Mouse (Mus musculus) embryonic facial prominence, embryonic 13.5 days (tissue): ENCODE results near the gene Slc5a5. TPM values are rescaled to one million over a fixed set of nuclear protein-coding genes. Genes with fewer than 3 reads are reported as not detected.
A peak's percentile ranks its signal among the peaks of the same experiment; 100 is the strongest.

Source experiments
- ATAC-seq: fragments of 200-750 bp; cut with Nextera tagmentation; 2 replicates; pipeline ENCODE4 v1.8.0; 2017; ENCODE audit warnings: low read depth; ENCODE audit not compliant: insufficient number of reproducible peaks, insufficient read depth, low FRiP score, low TSS enrichment
- H3K27ac ChIP-seq: fragments of 300-500 bp; sonication (generic); 2 replicates; pipeline ENCODE4 v1.5.1; 2015; ENCODE audit warnings: moderate library complexity, mild to moderate bottlenecking, inconsistent platforms
- H3K27me3 ChIP-seq: fragments of 300-500 bp; sonication (generic); 2 replicates; pipeline ENCODE4 v1.6.1; 2015; ENCODE audit warnings: mild to moderate bottlenecking, inconsistent platforms
- H3K36me3 ChIP-seq: fragments of 300-500 bp; sonication (generic); 2 replicates; pipeline ENCODE4 v1.6.1; 2015; ENCODE audit warnings: mild to moderate bottlenecking, inconsistent platforms
- H3K4me1 ChIP-seq: fragments of 300-500 bp; sonication (generic); 2 replicates; pipeline ENCODE4 v1.6.1; 2015; ENCODE audit warnings: inconsistent platforms
- H3K4me2 ChIP-seq: fragments of 300-500 bp; sonication (generic); 2 replicates; pipeline ENCODE4 v1.6.1; 2015; ENCODE audit warnings: moderate library complexity, mild to moderate bottlenecking, inconsistent platforms
- H3K4me3 ChIP-seq: fragments of 300-500 bp; sonication (generic); 2 replicates; pipeline ENCODE4 v1.5.1; 2015; ENCODE audit warnings: mild to moderate bottlenecking, inconsistent platforms
- H3K9ac ChIP-seq: fragments of 300-500 bp; sonication (generic); 2 replicates; pipeline ENCODE4 v1.6.1; 2015; ENCODE audit warnings: mild to moderate bottlenecking, inconsistent platforms
- H3K9me3 ChIP-seq: fragments of 300-500 bp; sonication (generic); 2 replicates; pipeline ENCODE4 v1.6.1; 2016; ENCODE audit warnings: inconsistent platforms
- WGBS: fragments of 180-500 bp; shearing (Covaris S2); methylation state at CpG from one replicate; pipeline ENCODE4 v1.1.7; 2015; ENCODE audit warnings: mixed read lengths; 5-methylcytosine and 5-hydroxymethylcytosine counted together
- polyA plus RNA-seq: library from polyadenylated mRNA; unstranded; fragments of >200 nt; fragmentation: Nextera tagmentation; extraction: Ambion mirVana; gene quantifications from 2 replicates; pipeline ENCODE4 v1.2.1, GENCODE M21; 2015

Slc5a5 gene
- polyA plus RNA-seq, 1 experiment from 2014 or later = 0.18 TPM

DNA sequence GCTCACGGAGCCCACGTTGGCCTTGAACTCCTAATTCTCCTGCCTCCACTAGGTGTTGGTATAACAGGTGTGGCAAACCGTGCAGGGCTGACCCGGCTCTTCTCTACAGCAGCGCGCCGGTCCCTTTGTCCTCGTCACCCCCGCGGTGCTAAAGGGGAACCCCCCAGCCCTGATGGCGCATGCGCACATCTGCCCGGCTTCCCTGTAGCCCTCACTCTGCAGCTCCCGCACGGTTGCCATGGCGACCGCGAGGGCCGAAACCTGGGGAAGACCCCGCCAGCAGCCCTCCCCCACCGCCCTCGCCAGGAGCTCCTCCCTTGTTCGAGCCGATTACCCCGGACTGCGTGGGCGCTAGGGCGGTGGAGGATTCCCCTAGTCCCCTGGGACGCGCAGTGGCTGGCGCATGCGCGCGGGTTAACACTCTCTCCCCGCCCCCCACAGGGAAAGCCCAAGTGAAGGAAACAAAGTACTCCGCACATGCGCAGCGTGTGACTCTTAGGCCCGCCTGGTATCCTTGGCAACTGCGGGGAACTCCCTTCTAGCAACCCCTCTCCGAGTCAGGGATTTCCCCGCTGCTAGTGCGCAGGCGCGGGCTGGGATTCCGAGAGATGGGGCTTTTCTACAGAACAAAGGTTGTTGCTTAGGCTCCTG, 27.1 kb downstream of the Slc5a5 start:
- peaks cover 57% of the 10 kb centered on the region for H3K4me1 ChIP-seq
- no peaks in the 10 kb centered on the region for H3K9me3 ChIP-seq
- H3K4me2 ChIP-seq = peak overlapping the region; percentile 96

GRCm38 (mm10) chr8:70864712-70865221, 27.8 kb downstream of the Slc5a5 start:
- 2% methylated on average over 24 of the region's 24 CpGs for WGBS
- H3K4me3 ChIP-seq = peak overlapping the region; percentile 52
- peaks cover 34% of the 10 kb centered on the region for H3K27me3 ChIP-seq
- ATAC-seq = no peak
- H3K9me3 ChIP-seq = no peaks in the 10 kb centered on the region
- peak overlapping the region; percentile 90 for H3K27ac ChIP-seq
- H3K9ac ChIP-seq = peak overlapping the region; percentile 74
- peak overlapping the region; percentile 96 for H3K4me2 ChIP-seq
- H3K36me3 ChIP-seq = peaks cover 8% of the 10 kb centered on the region
- H3K4me1 ChIP-seq = peaks cover 54% of the 10 kb centered on the region

More for the DNA sequence above, 27.1 kb downstream of the Slc5a5 start:
- WGBS = 0% methylated on average over 46 of the region's 46 CpGs
- Histone ChIP-seq H3K9ac (peak overlapping the region; percentile 74), H3K36me3 (peaks cover 8% of the 10 kb centered on the region), H3K27ac (peak overlapping the region; percentile 90), H3K27me3 (peaks cover 34% of the 10 kb centered on the region), H3K4me3 (peak overlapping the region; percentile 52)
- peak; percentile 83 for ATAC-seq

GRCm38 (mm10) chr8:70863956-70864711, 28.4 kb downstream of the Slc5a5 start:
- no peak for ATAC-seq
- WGBS = 1% methylated on average over 46 of the region's 46 CpGs
- H3K4me2 ChIP-seq = peak overlapping the region; percentile 96
- H3K36me3 ChIP-seq = peaks cover 8% of the 10 kb centered on the region
- H3K27me3 ChIP-seq = peaks cover 34% of the 10 kb centered on the region
- no peaks in the 10 kb centered on the region for H3K9me3 ChIP-seq
- H3K4me3 ChIP-seq = peak overlapping the region; percentile 52
- peak overlapping the region; percentile 74 for H3K9ac ChIP-seq
- peak overlapping the region; percentile 90 for H3K27ac ChIP-seq
- peaks cover 48% of the 10 kb centered on the region for H3K4me1 ChIP-seq

DNA sequence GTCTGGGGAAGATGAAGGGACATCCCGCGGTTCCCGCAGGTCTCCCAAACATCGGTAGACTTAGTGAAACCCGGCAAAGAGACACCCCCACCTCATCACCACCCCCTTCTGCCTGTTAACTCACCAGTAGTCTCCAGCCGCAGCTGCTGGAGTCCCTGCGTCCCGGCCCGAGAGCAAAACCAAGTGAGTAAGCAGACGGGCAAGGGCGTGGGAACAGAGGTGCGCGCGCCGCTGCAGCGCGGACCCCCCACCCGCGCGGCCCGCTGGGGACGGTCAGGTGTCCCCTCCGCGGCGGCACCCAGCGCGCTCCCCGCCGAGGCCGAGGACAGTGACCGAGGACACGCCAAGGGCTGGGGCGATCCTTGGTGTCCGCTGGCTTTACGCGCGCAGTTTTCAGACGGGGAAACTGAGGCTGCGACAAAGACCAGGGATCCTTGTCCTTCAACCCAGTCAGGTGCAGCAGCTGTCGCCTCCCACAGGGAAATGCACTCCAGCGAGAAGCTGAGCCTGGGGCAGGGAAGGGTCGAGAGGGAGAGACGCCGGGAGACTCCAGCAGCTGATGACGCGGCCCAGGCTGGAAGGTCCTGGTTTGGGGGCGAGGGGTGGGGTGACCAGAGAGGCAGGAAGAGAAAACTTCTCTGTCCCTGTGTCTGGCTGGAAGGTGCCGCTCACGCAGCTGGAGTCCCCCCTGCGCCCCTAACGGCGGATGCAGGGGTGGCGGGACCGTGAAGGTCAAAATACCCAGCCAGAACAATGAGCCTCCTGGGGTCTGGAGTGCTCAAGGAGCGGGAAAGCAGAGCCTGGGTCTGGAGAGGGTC, 29.5 kb downstream of the Slc5a5 start, which contains the start of gene Kcnn1:
Gene Kcnn1, minus strand, starts transcription at position 435 of the 818 bp plus-strand sequence.
- H3K4me2 ChIP-seq = peak within 1 kb of the TSS; percentile 96
- no peaks in the 10 kb centered on the region for H3K9me3 ChIP-seq
- ATAC-seq = no peak
- peak within 1 kb of the TSS; percentile 90; the same call in 1 of the 2 replicates for H3K27ac ChIP-seq
- H3K9ac ChIP-seq = peak within 1 kb of the TSS; percentile 74
- peaks cover 6% of the 10 kb centered on the region for H3K36me3 ChIP-seq
- peak within 1 kb of the TSS; percentile 52 for H3K4me3 ChIP-seq
- WGBS = under 1% methylated on average over 54 of the region's 55 CpGs
- peaks cover 42% of the 10 kb centered on the region for H3K4me1 ChIP-seq
- H3K27me3 ChIP-seq = peaks cover 34% of the 10 kb centered on the region

DNA sequence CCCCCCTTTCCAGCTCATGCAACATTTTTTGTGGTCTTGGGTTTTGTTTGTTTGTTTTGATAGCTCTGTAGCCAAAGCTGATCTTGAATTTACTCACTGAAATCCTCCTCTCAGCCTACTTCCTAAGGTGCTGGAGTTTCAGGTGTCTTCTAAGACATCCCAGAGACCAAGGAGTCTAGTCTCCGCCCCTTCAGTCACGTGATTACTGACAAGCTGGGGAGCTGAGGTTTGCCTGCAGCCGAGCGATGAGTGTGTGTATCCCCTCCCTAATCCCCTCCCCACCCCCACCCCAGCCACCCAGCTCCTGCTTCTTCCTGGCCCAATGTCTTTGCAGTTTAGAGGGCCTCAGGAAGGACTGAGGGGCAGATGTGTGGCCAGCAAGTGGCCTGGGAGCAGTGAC, 35.0 kb downstream of the Slc5a5 start:
- peak overlapping the region; percentile 89 for H3K4me2 ChIP-seq
- peaks cover 13% of the 10 kb centered on the region for H3K27me3 ChIP-seq
- H3K9me3 ChIP-seq = no peaks in the 10 kb centered on the region
- H3K9ac ChIP-seq = peak overlapping the region; percentile 41
- peaks cover 26% of the 10 kb centered on the region for H3K4me1 ChIP-seq
- H3K4me3 ChIP-seq = no peak overlapping the region
- WGBS = 3% methylated on average over 4 of the region's 4 CpGs
- H3K27ac ChIP-seq = peak overlapping the region; percentile 51
- H3K36me3 ChIP-seq = 0 out of 2 replicates have a peak, but pooled peaks cover 5% of the 10 kb centered on the region
- ATAC-seq = no peak

DNA sequence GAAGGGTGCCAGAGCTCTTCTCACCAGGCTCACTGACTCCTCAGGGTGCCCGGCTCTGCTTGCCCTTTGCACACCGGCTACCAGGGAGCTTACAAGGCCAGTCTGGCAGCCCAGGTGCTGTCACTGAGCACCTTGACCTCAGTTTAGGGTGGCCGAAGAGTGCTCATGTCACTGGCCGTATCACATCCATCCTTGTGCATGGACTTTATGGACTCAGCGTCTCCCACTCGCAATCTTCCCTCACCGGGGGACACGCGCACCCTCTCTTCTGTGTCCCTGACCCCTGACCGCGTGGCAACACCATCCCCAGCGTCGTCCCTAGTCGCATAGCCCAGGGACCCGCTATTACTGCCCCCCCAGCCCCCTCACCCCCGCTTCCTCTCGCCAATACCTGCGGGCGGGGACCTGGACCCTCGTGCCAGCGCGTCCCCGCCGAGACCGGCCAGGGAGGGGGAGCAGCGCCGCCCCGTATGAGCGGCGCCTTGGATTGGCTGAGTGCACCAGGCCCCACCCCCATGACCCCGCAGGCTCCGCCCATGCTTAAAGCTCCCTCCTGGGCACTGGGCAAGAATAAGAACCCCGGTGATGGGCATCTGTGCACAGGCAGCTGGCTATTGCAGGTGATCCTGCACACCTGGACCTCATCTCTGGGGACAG, 35.9 kb downstream of the Slc5a5 start:
- WGBS = 8% methylated on average over 33 of the region's 33 CpGs
- H3K27ac ChIP-seq = peak overlapping the region; percentile 51; the same call in 1 of the 2 replicates
- H3K36me3 ChIP-seq = 0 out of 2 replicates have a peak, but pooled peaks cover 5% of the 10 kb centered on the region
- H3K9ac ChIP-seq = peak overlapping the region; percentile 78
- H3K9me3 ChIP-seq = no peaks in the 10 kb centered on the region
- peak overlapping the region; percentile 89 for H3K4me2 ChIP-seq
- H3K27me3 ChIP-seq = peaks cover 5% of the 10 kb centered on the region
- 0 out of 2 replicates have a peak, but pooled peaks have one; percentile 57 for ATAC-seq
- H3K4me1 ChIP-seq = peaks cover 22% of the 10 kb centered on the region
- peak overlapping the region; percentile 56 for H3K4me3 ChIP-seq

DNA sequence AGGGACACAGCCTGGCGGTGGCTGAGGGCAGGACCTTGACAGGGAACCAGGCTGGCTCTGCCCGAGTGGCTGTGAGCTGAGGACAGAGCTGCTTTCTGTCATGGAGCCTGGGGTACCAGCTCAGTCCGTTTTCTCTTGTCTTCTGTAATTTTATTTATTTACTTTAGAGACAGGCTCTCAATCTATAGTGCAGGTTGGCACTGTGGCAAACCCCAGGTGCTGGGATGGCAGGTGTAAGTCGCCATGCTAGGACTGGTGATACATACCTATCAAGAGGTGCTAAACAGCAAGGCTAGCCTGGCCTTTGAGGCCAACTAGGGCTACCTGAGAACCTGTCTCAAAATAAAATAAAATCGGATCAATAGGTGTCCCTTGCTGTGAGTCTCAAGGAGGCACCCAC, 36.5 kb downstream of the Slc5a5 start:
- Histone ChIP-seq H3K4me3 (peak overlapping the region; percentile 56; the same call in 1 of the 2 replicates), H3K4me2 (peak overlapping the region; percentile 89), H3K9ac (no peak overlapping the region)

GRCm38 (mm10) chr8:70853863-70854262, 38.7 kb downstream of the Slc5a5 start:
- Histone ChIP-seq H3K4me2 (no peak overlapping the region), H3K27me3 (no peaks in the 10 kb centered on the region), H3K27ac (no peak overlapping the region), H3K9me3 (no peaks in the 10 kb centered on the region), H3K9ac (no peak overlapping the region), H3K4me1 (peaks cover 22% of the 10 kb centered on the region), H3K4me3 (no peak overlapping the region), H3K36me3 (0 out of 2 replicates have a peak, but pooled peaks cover 5% of the 10 kb centered on the region)
- ATAC-seq = no peak
- WGBS = 83% methylated on average over 2 of the region's 2 CpGs

More for the DNA sequence above, 36.5 kb downstream of the Slc5a5 start:
- no peak for ATAC-seq
- no peaks in the 10 kb centered on the region for H3K9me3 ChIP-seq
- 64% methylated on average over 5 of the region's 5 CpGs for WGBS
- H3K36me3 ChIP-seq = 0 out of 2 replicates have a peak, but pooled peaks cover 5% of the 10 kb centered on the region
- H3K4me1 ChIP-seq = peaks cover 22% of the 10 kb centered on the region
- no peaks in the 10 kb centered on the region for H3K27me3 ChIP-seq
- H3K27ac ChIP-seq = no peak overlapping the region

- WGBS = 91% methylated on average over 41 of the region's 41 CpGs
- no peak overlapping the region for H3K27ac ChIP-seq
- H3K4me1 ChIP-seq = peaks cover 14% of the 10 kb centered on the region
- H3K27me3 ChIP-seq = no peaks in the 10 kb centered on the region
- H3K36me3 ChIP-seq = 0 out of 2 replicates have a peak, but pooled peaks cover 5% of the 10 kb centered on the region
- peak overlapping the region; percentile 27; the same call in 1 of the 2 replicates for H3K9ac ChIP-seq
- H3K4me3 ChIP-seq = no peak overlapping the region
- H3K4me2 ChIP-seq = no peak overlapping the region
- no peaks in the 10 kb centered on the region for H3K9me3 ChIP-seq
- no peak for ATAC-seq
Measured at GRCm38 (mm10) chr8:70852595-70853231, 39.8 kb downstream of the Slc5a5 start.

- H3K36me3 ChIP-seq = 0 out of 2 replicates have a peak, but pooled peaks cover 5% of the 10 kb centered on the region
- no peak for ATAC-seq
- H3K4me3 ChIP-seq = no peak overlapping the region
- H3K27ac ChIP-seq = no peak overlapping the region
- H3K9me3 ChIP-seq = no peaks in the 10 kb centered on the region
- WGBS = 52% methylated on average over 6 of the region's 6 CpGs
- no peak overlapping the region for H3K9ac ChIP-seq
- peaks cover 6% of the 10 kb centered on the region for H3K4me1 ChIP-seq
- H3K4me2 ChIP-seq = no peak overlapping the region
- H3K27me3 ChIP-seq = 0 out of 2 replicates have a peak, but pooled peaks cover 1% of the 10 kb centered on the region
Measured at GRCm38 (mm10) chr8:70851837-70852236, 40.7 kb downstream of the Slc5a5 start.
